Mouse (Mus musculus) kidney, postnatal 10 days (tissue): ENCODE measurements at regions not wholly inside any gene's neighbourhood (a gene's known extent, or its start where the extent isn't known, plus 50 kb on each side); places are given as distances from the start of the nearest gene placed in this dataset.

Source experiments
- DNase-seq: peaks from one replicate; pipeline ENCODE4 v3.0.0; 2021; ENCODE audit warnings: mixed read lengths

DNA sequence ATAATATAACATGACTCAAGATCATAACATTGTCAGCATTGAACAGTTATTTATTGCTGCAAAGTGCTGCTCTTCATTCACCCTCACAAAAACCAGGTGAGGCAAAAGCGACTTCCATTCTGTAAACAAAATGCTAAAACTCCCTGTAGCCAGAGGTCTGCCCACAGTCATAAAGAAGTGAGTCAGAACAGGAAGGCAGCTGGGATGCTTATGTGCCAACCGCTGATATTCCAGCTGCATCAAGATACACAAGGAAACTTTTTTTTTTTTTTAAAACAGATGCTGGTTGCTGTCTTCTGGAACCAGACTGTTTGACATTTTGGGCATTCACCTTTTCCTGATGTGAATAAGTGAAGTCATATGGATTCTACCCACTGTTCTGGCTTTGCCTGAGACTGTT is 260.7 kb downstream of the 1700064H15Rik start:
- DNase-seq = no peak
